Mouse (Mus musculus) midbrain, embryonic 15.5 days (tissue): Measurements from ENCODE around the gene Inip. TPM values are rescaled to one million over a fixed set of nuclear protein-coding genes. Genes with fewer than 3 reads are reported as not detected.
A peak's percentile ranks its signal among the peaks of the same experiment; 100 is the strongest.

Experiments
- ATAC-seq: fragments of 200-750 bp; cut with Nextera tagmentation; replicated peaks from 2 replicates; pipeline ENCODE4 v1.8.0; 2017; ENCODE audit warnings: moderate TSS enrichment
- H3K27ac ChIP-seq: fragments of 300-500 bp; sonication (generic); 2 replicates; pipeline ENCODE4 v1.5.1; 2015; ENCODE audit warnings: mild to moderate bottlenecking, inconsistent platforms
- H3K27me3 ChIP-seq: fragments of 300-500 bp; sonication (generic); replicated peaks from 2 replicates; pipeline ENCODE4 v1.6.1; 2015; ENCODE audit warnings: inconsistent platforms
- H3K36me3 ChIP-seq: fragments of 300-500 bp; sonication (generic); replicated peaks from 2 replicates; pipeline ENCODE4 v1.6.1; 2015; ENCODE audit warnings: inconsistent platforms
- H3K4me1 ChIP-seq: fragments of 300-500 bp; sonication (generic); 2 replicates; pipeline ENCODE4 v1.6.1; 2015; ENCODE audit warnings: inconsistent platforms
- H3K4me2 ChIP-seq: fragments of 300-500 bp; sonication (generic); 2 replicates; pipeline ENCODE4 v1.6.1; 2015; ENCODE audit warnings: inconsistent platforms, mild to moderate bottlenecking, moderate library complexity
- H3K4me3 ChIP-seq: fragments of 300-500 bp; sonication (generic); 2 replicates; pipeline ENCODE4 v1.5.1; 2015; ENCODE audit warnings: mild to moderate bottlenecking, inconsistent platforms
- H3K9ac ChIP-seq: fragments of 300-500 bp; sonication (generic); 2 replicates; pipeline ENCODE4 v1.6.1; 2015; ENCODE audit warnings: mild to moderate bottlenecking, inconsistent platforms
- H3K9me3 ChIP-seq: fragments of 300-500 bp; sonication (generic); 2 replicates; pipeline ENCODE4 v1.6.1; 2016; ENCODE audit warnings: inconsistent platforms
- WGBS: fragments of 180-500 bp; shearing (Covaris S2); methylation state at CpG from one replicate; pipeline ENCODE4 v1.1.7; 2015; ENCODE audit warnings: mixed read lengths; 5-methylcytosine and 5-hydroxymethylcytosine counted together
- polyA plus RNA-seq: library from polyadenylated mRNA; unstranded; fragments of >200 nt; fragmentation: Nextera tagmentation; extraction: Ambion mirVana; gene quantifications from 2 replicates; pipeline ENCODE4 v1.2.1, GENCODE M21; 2015

The Inip gene
- polyA plus RNA-seq, 1 experiment from 2014 or later, result 61.4 TPM

GRCm38 (mm10) chr4:59786661-59787060, 14.7 kb downstream of the Inip start:
- Histone ChIP-seq H3K9ac (no peak overlapping the region), H3K36me3 (no peaks in the 10 kb centered on the region), H3K4me1 (peaks cover 11% of the 10 kb centered on the region), H3K4me3 (no peak overlapping the region), H3K9me3 (no peaks in the 10 kb centered on the region), H3K27me3 (no peaks in the 10 kb centered on the region), H3K4me2 (no peak overlapping the region), H3K27ac (no peak overlapping the region)
- 0 out of 2 replicates have a peak, but pooled peaks have one; percentile 8 for ATAC-seq
- WGBS, result 0% methylated on average over 7 of the region's 7 CpGs

GRCm38 (mm10) chr4:59785412-59785811, 16.0 kb downstream of the Inip start:
- Histone ChIP-seq H3K9me3 (no peaks in the 10 kb centered on the region), H3K9ac (no peak overlapping the region), H3K4me3 (no peak overlapping the region), H3K4me1 (peaks cover 13% of the 10 kb centered on the region), H3K4me2 (no peak overlapping the region), H3K27ac (no peak overlapping the region), H3K36me3 (no peaks in the 10 kb centered on the region), H3K27me3 (no peaks in the 10 kb centered on the region)
- 14% methylated on average over 2 of the region's 2 CpGs for WGBS
- ATAC-seq, result no peak

- Histone ChIP-seq H3K9me3 (no peaks in the 10 kb centered on the region), H3K4me3 (peak overlapping the region; percentile 90), H3K27ac (peak overlapping the region; percentile 72), H3K4me1 (peaks cover 13% of the 10 kb centered on the region), H3K4me2 (peak overlapping the region; percentile 88), H3K27me3 (no peaks in the 10 kb centered on the region), H3K9ac (peak overlapping the region; percentile 67), H3K36me3 (no peaks in the 10 kb centered on the region)
- WGBS, result 1% methylated on average over 36 of the region's 36 CpGs
- peak; percentile 97 for ATAC-seq
Measured at GRCm38 (mm10) chr4:59783685-59784279, 17.6 kb downstream of the Inip start.

GRCm38 (mm10) chr4:59782853-59783684, 18.3 kb downstream of the Inip start:
- H3K36me3 ChIP-seq, result no peaks in the 10 kb centered on the region
- H3K9ac ChIP-seq, result peak overlapping the region; percentile 67
- WGBS, result under 1% methylated on average over 47 of the region's 47 CpGs
- H3K4me1 ChIP-seq, result peaks cover 13% of the 10 kb centered on the region
- H3K27ac ChIP-seq, result peak overlapping the region; percentile 72
- no peaks in the 10 kb centered on the region for H3K9me3 ChIP-seq
- peak overlapping the region; percentile 90 for H3K4me3 ChIP-seq
- peak; percentile 77 for ATAC-seq
- H3K27me3 ChIP-seq, result no peaks in the 10 kb centered on the region
- H3K4me2 ChIP-seq, result peak overlapping the region; percentile 88

- no peak overlapping the region for H3K4me3 ChIP-seq
- WGBS, result 14% methylated on average over 1 of the region's 1 CpGs
- no peaks in the 10 kb centered on the region for H3K9me3 ChIP-seq
- H3K4me2 ChIP-seq, result no peak overlapping the region
- ATAC-seq, result no peak
- H3K4me1 ChIP-seq, result peaks cover 13% of the 10 kb centered on the region
- H3K27ac ChIP-seq, result no peak overlapping the region
- no peak overlapping the region for H3K9ac ChIP-seq
- no peaks in the 10 kb centered on the region for H3K36me3 ChIP-seq
- no peaks in the 10 kb centered on the region for H3K27me3 ChIP-seq
Measured at GRCm38 (mm10) chr4:59780568-59780967, 20.8 kb downstream of the Inip start.

- 82% methylated on average over 3 of the region's 3 CpGs for WGBS
Measured at GRCm38 (mm10) chr4:59777828-59778227, 23.6 kb downstream of the Inip start.

GRCm38 (mm10) chr4:59772171-59772879, 29.1 kb downstream of the Inip start:
- ATAC-seq, result no peak
- no peaks in the 10 kb centered on the region for H3K9me3 ChIP-seq
- WGBS, result 36% methylated on average over 17 of the region's 17 CpGs
- no peak overlapping the region for H3K9ac ChIP-seq
- H3K4me3 ChIP-seq, result no peak overlapping the region
- no peaks in the 10 kb centered on the region for H3K27me3 ChIP-seq
- no peak overlapping the region for H3K27ac ChIP-seq
- no peaks in the 10 kb centered on the region for H3K4me1 ChIP-seq
- peaks cover 6% of the 10 kb centered on the region; the same call in 1 of the 2 replicates for H3K36me3 ChIP-seq
- H3K4me2 ChIP-seq, result no peak overlapping the region

More at GRCm38 (mm10) chr4:59777828-59778227, 23.6 kb downstream of the Inip start:
- Histone ChIP-seq H3K36me3 (peaks cover 3% of the 10 kb centered on the region; the same call in 1 of the 2 replicates), H3K27ac (no peak overlapping the region), H3K27me3 (no peaks in the 10 kb centered on the region), H3K4me3 (no peak overlapping the region), H3K4me2 (no peak overlapping the region), H3K9me3 (no peaks in the 10 kb centered on the region), H3K9ac (no peak overlapping the region), H3K4me1 (peaks cover 11% of the 10 kb centered on the region)
- no peak for ATAC-seq

GRCm38 (mm10) chr4:59767717-59768116, 33.7 kb downstream of the Inip start:
- H3K27ac ChIP-seq, result no peak overlapping the region
- peaks cover 3% of the 10 kb centered on the region; the same call in 1 of the 2 replicates for H3K36me3 ChIP-seq
- WGBS, result 92% methylated on average over 2 of the region's 2 CpGs
- H3K4me2 ChIP-seq, result no peak overlapping the region
- H3K4me3 ChIP-seq, result no peak overlapping the region
- no peak for ATAC-seq
- H3K27me3 ChIP-seq, result no peaks in the 10 kb centered on the region
- H3K9ac ChIP-seq, result no peak overlapping the region
- no peaks in the 10 kb centered on the region for H3K9me3 ChIP-seq
- peaks cover 9% of the 10 kb centered on the region; the same call in 1 of the 2 replicates for H3K4me1 ChIP-seq

- ATAC-seq, result peak; percentile 69; the same call in 1 of the 2 replicates
- H3K4me3 ChIP-seq, result no peak overlapping the region
- H3K4me2 ChIP-seq, result no peak overlapping the region
- H3K27ac ChIP-seq, result peak overlapping the region; percentile 17; the same call in 1 of the 2 replicates
- no peaks in the 10 kb centered on the region for H3K9me3 ChIP-seq
- no peaks in the 10 kb centered on the region for H3K36me3 ChIP-seq
- peaks cover 9% of the 10 kb centered on the region; the same call in 1 of the 2 replicates for H3K4me1 ChIP-seq
- H3K27me3 ChIP-seq, result no peaks in the 10 kb centered on the region
- no peak overlapping the region for H3K9ac ChIP-seq
- WGBS, result 23% methylated on average over 7 of the region's 7 CpGs
Measured at GRCm38 (mm10) chr4:59765385-59766005, 35.9 kb downstream of the Inip start.

- ATAC-seq, result 0 out of 2 replicates have a peak, but pooled peaks have one; percentile 25
Measured at GRCm38 (mm10) chr4:59764950-59765349, 36.4 kb downstream of the Inip start.

GRCm38 (mm10) chr4:59761365-59761729, 40.0 kb downstream of the Inip start:
- WGBS, result 83% methylated on average over 4 of the region's 4 CpGs
- Histone ChIP-seq H3K27ac (no peak overlapping the region), H3K27me3 (no peaks in the 10 kb centered on the region), H3K4me2 (no peak overlapping the region), H3K4me3 (no peak overlapping the region), H3K4me1 (peaks cover 9% of the 10 kb centered on the region; the same call in 1 of the 2 replicates), H3K9me3 (no peaks in the 10 kb centered on the region), H3K9ac (no peak overlapping the region), H3K36me3 (no peaks in the 10 kb centered on the region)
- no peak for ATAC-seq

More at GRCm38 (mm10) chr4:59764950-59765349, 36.4 kb downstream of the Inip start:
- no peak overlapping the region for H3K9ac ChIP-seq
- no peak overlapping the region for H3K27ac ChIP-seq
- H3K9me3 ChIP-seq, result no peaks in the 10 kb centered on the region
- no peak overlapping the region for H3K4me3 ChIP-seq
- H3K4me1 ChIP-seq, result peaks cover 9% of the 10 kb centered on the region; the same call in 1 of the 2 replicates
- no peaks in the 10 kb centered on the region for H3K36me3 ChIP-seq
- no peak overlapping the region for H3K4me2 ChIP-seq
- WGBS, result 76% methylated on average over 7 of the region's 7 CpGs
- no peaks in the 10 kb centered on the region for H3K27me3 ChIP-seq
